Mouse (Mus musculus) CH12.LX (cell line): ENCODE results near the gene Tbx1.

Source experiments
- CTCF ChIP-seq, 2 experiments: IDR thresholded peaks in 1 of 2; conservative IDR thresholded peaks in 1 of 2; 2 replicates each; pipeline ENCODE4 v1.5.1; 2011 to 2012; ENCODE audit warnings: low read depth in 2 of 2, low read length in 2 of 2, improper control_type of control experiment in 1 of 2, inconsistent platforms in 1 of 2, mild to moderate bottlenecking in 1 of 2, moderate library complexity in 1 of 2
- EP300 ChIP-seq: IDR thresholded peaks from 2 replicates; pipeline ENCODE4 v1.6.1; 2011; ENCODE audit warnings: low read length, improper control_type of control experiment
- IRF4 ChIP-seq: IDR thresholded peaks from 2 replicates; pipeline ENCODE4 v1.6.1; 2014; ENCODE audit warnings: low read depth, mild to moderate bottlenecking, inconsistent platforms, low read length, improper control_type of control experiment
- MXI1 ChIP-seq: IDR thresholded peaks from 2 replicates; pipeline ENCODE4 v1.6.1; 2011; ENCODE audit warnings: mild to moderate bottlenecking, low read depth, low read length, improper control_type of control experiment
- POLR2A ChIP-seq: IDR thresholded peaks from 2 replicates; pipeline ENCODE4 v1.6.1; 2011; ENCODE audit warnings: low read depth, mild to moderate bottlenecking, improper control_type of control experiment, low read length
- RCOR1 ChIP-seq: conservative IDR thresholded peaks from 2 replicates; pipeline ENCODE4 v1.6.1; 2012; ENCODE audit warnings: low read depth, mild to moderate bottlenecking, inconsistent platforms, low read length, improper control_type of control experiment
- SIN3A ChIP-seq: IDR thresholded peaks from 2 replicates; pipeline ENCODE4 v1.6.1; 2012; ENCODE audit warnings: low read length, improper control_type of control experiment, inconsistent platforms
- USF1 ChIP-seq: IDR thresholded peaks from 2 replicates; pipeline ENCODE4 v1.6.1; 2014; ENCODE audit warnings: low read depth, mild to moderate bottlenecking, inconsistent platforms, low read length, improper control_type of control experiment

GRCm38 (mm10) chr16:18554721-18555120 is 35.8 kb downstream of the Tbx1 start:
- TF ChIP-seq RCOR1, result no peak
- TF ChIP-seq CTCF (conservative IDR thresholded peaks at IDR 0.05 in 1 of 2, IDR thresholded peaks at IDR 0.05 in 1 of 2; ENCODE audit: low read depth in 2 of 2, low read length in 2 of 2), result no peak
- TF ChIP-seq IRF4, result no peak
- no peak for TF ChIP-seq POLR2A
- no peak for TF ChIP-seq MXI1
- TF ChIP-seq SIN3A, result no peak
- TF ChIP-seq USF1, result no peak
- no peak for TF ChIP-seq EP300
